In genomic region chr6:37872861-37873260, GRCm38 (mm10) we compare ENCODE assay signal across 11 mouse cellular contexts. TPM values are rescaled to one million over a fixed set of nuclear protein-coding genes. Genes with fewer than 3 reads are reported as not detected.
DNase-seq lines count a peak whose midpoint lies in the region; ATAC-seq lines count a peak whose summit lies in the region.
"Had no signal": no experiment of that assay in that cellular context is flagged by ENCODE, and none has a peak within 500 bp of the region (broad histone marks: within the 10 kb centered on the region; RNA-seq: fewer than 3 reads in every experiment).

No protein-coding gene starts in this region.

- H3K27me3 ChIP-seq in heart, embryonic 13.5 days (replicated peaks), result no peaks in the 10 kb centered on the region
- no peaks in the 10 kb centered on the region for H3K27me3 ChIP-seq in neural tube, embryonic 13.5 days
- H3K27me3 ChIP-seq in embryonic facial prominence, embryonic 10.5 days (replicated peaks; ENCODE audit: low read depth, poor library complexity, severe bottlenecking), result no peaks in the 10 kb centered on the region
- H3K27me3 ChIP-seq: limb, embryonic 15.5 days; Patski had no signal

- 84% methylated on average over 1 of the region's 1 CpGs for WGBS in heart, embryonic 13.5 days
- WGBS in neural tube, embryonic 13.5 days, result 96% methylated on average over 1 of the region's 1 CpGs
- 89% methylated on average over 1 of the region's 1 CpGs for WGBS in embryonic facial prominence, embryonic 10.5 days

- 0 out of 2 replicates have a peak, but pooled peaks cover 4% of the 10 kb centered on the region for H3K4me1 ChIP-seq in heart, embryonic 13.5 days
- no peaks in the 10 kb centered on the region for H3K4me1 ChIP-seq in neural tube, embryonic 13.5 days (replicated peaks)
- no peaks in the 10 kb centered on the region for H3K4me1 ChIP-seq in embryonic facial prominence, embryonic 10.5 days
- H3K4me1 ChIP-seq: limb, embryonic 15.5 days had no signal

- peaks cover 56% of the 10 kb centered on the region for H3K36me3 ChIP-seq in heart, embryonic 13.5 days
- H3K36me3 ChIP-seq in neural tube, embryonic 13.5 days, result peaks cover 48% of the 10 kb centered on the region
- H3K36me3 ChIP-seq in embryonic facial prominence, embryonic 10.5 days (replicated peaks), result peaks cover 57% of the 10 kb centered on the region

- DNase-seq in heart, adult 9 months (ENCODE audit: low spot score in 2 of 2), result no peak
- no peak for DNase-seq in neural tube, embryonic 10.5 days (ENCODE audit: extremely low spot score, low spot score)
- no peak for DNase-seq in embryonic facial prominence, embryonic 10.5 days (ENCODE audit: low spot score)
- DNase-seq in adrenal gland, postnatal 25 days, result no peak
- no peak for DNase-seq in cerebellum, adult 8-10 months
- DNase-seq in layer of hippocampus, postnatal 25 days (ENCODE audit: extremely low spot score in 1 of 2, low spot score in 1 of 2), result no peak
- DNase-seq: thymus, adult 18-20 months had no signal

- H3K27ac ChIP-seq in heart, embryonic 13.5 days (replicated peaks), result no peak overlapping the region
- no peak overlapping the region for H3K27ac ChIP-seq in neural tube, embryonic 13.5 days (replicated peaks)
- no peak overlapping the region for H3K27ac ChIP-seq in embryonic facial prominence, embryonic 10.5 days (replicated peaks)
- H3K27ac ChIP-seq: limb, embryonic 15.5 days had no signal

- peak overlapping the region; percentile 73; the same call in 1 of the 2 replicates for H3K4me2 ChIP-seq in heart, embryonic 13.5 days
- no peak overlapping the region for H3K4me2 ChIP-seq in neural tube, embryonic 13.5 days
- H3K4me2 ChIP-seq: limb, embryonic 15.5 days had no signal

- peaks cover 44% of the 10 kb centered on the region for H3K9me3 ChIP-seq in heart, embryonic 13.5 days
- H3K9me3 ChIP-seq in neural tube, embryonic 13.5 days, result peaks cover 59% of the 10 kb centered on the region
- H3K9me3 ChIP-seq in embryonic facial prominence, embryonic 10.5 days, result peaks cover 59% of the 10 kb centered on the region

- no peak overlapping the region for H3K9ac ChIP-seq in heart, embryonic 13.5 days
- no peak overlapping the region for H3K9ac ChIP-seq in neural tube, embryonic 13.5 days
- H3K9ac ChIP-seq: limb, embryonic 15.5 days had no signal

- ATAC-seq in heart, embryonic 13.5 days (ENCODE audit: extremely low read depth, insufficient number of reproducible peaks, low FRiP score, low TSS enrichment), result no peak
- ATAC-seq in neural tube, embryonic 13.5 days (ENCODE audit: low read depth), result no peak
- ATAC-seq: Patski had no signal

- H3K4me3 ChIP-seq in heart, embryonic 13.5 days, result peak overlapping the region; percentile 93; the same call in 1 of the 2 replicates
- H3K4me3 ChIP-seq in neural tube, embryonic 13.5 days, result peak overlapping the region; percentile 89; the same call in 1 of the 2 replicates
- peak overlapping the region; percentile 82; the same call in 1 of the 2 replicates for H3K4me3 ChIP-seq in embryonic facial prominence, embryonic 10.5 days

RNA-seq across cellular contexts. Expression of gene Trim24, which starts 2.2 kb away (rescaled TPM):
- polyA plus RNA-seq in heart, embryonic 13.5 days (2015; fragmentation: Nextera tagmentation; extraction: Ambion mirVana), result 9.3 and 10.0 TPM in 2 replicates
- polyA plus RNA-seq in neural tube, embryonic 13.5 days (2015; fragmentation: Nextera tagmentation; extraction: Ambion mirVana), result 23.9 and 25.4 TPM in 2 replicates
- polyA plus RNA-seq in embryonic facial prominence, embryonic 10.5 days (2016; fragmentation: Nextera tagmentation; extraction: Ambion mirVana), result 20.4 and 20.7 TPM in 2 replicates
- 35.8 and 39.8 TPM in 2 replicates for total RNA-seq in adrenal gland, postnatal 25 days (2021)
- 10 to 100 TPM; 32.6 to 40.0 TPM for total RNA-seq in layer of hippocampus, postnatal 25 days (2021)
